Mouse (Mus musculus) stomach, postnatal 0 days (tissue): Measurements from ENCODE around the gene Cep63.

ENCODE experiments used
- CTCF ChIP-seq: IDR thresholded peaks from 2 replicates; pipeline ENCODE4 v1.5.1; 2016; ENCODE audit warnings: antibody characterized with exemption, low read depth, mild to moderate bottlenecking, moderate library complexity
- EP300 ChIP-seq: optimal IDR thresholded peaks from 2 replicates; pipeline ENCODE3; 2016; ENCODE audit warnings: antibody characterized with exemption

DNA sequence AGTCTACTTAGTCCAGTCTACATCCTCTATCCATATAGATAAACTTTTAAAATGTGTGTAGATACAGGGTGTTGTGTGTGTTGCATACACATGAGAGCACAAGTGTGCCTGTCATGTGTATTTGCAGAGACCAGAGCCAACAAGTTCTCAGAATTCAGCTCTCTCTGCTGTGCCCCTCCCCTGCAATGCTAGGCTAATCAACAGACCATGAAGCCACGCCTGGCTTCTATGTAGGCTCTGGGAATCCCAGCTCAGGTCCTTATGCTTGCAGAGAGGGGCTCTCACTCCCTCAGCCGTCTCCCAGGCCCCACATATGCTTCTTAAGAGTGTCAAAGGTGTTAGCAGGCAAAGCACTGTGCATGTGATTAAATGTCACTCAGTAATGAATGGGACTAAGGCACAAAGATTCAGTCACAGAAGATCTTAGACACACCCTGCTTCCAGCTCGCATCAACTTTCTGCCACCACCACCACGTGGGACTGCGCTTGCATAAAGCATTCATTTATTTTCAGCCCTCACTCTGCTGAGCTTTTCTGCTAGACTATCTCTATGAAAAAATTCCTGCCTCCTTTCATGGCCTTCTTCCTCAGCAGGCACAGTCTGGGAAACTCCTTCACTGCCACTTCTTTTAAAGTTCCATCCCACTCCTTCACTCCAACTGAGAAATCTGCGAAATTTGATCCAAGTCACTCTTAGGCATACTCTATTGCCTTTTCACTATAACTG is 31.5 kb downstream of the Cep63 start:
- no peak for TF ChIP-seq CTCF
- no peak for TF ChIP-seq EP300
